Mouse (Mus musculus) lung, postnatal 25 days (tissue): ENCODE results near the gene Mroh7.

Source experiments
- DNase-seq: peaks from one replicate; pipeline ENCODE4 v3.0.0; 2022; ENCODE audit warnings: low spot score

The Mroh7 gene

DNA sequence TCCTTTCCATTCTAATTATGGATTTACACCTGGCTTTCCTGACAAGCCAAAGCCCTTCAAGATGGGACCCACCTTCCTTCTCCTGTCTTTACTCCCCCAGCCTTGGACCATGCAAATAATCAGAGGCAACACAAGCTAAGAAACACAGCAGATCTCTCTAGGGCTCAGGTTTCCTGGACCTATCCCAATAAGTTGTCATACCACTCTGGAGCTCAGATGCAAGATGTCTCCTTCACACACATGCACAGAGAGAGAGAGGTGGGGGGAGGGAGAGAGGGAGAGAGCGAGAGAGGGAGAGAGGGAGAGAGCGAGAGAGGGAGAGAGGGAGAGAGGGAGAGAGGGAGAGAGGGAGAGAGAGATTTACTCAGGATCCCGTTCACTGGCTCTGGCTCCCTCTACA is 98.4 kb downstream of the Mroh7 start:
- DNase-seq: no peak
